ENCODE assay signal across 22 mouse cellular contexts in the genomic region with DNA sequence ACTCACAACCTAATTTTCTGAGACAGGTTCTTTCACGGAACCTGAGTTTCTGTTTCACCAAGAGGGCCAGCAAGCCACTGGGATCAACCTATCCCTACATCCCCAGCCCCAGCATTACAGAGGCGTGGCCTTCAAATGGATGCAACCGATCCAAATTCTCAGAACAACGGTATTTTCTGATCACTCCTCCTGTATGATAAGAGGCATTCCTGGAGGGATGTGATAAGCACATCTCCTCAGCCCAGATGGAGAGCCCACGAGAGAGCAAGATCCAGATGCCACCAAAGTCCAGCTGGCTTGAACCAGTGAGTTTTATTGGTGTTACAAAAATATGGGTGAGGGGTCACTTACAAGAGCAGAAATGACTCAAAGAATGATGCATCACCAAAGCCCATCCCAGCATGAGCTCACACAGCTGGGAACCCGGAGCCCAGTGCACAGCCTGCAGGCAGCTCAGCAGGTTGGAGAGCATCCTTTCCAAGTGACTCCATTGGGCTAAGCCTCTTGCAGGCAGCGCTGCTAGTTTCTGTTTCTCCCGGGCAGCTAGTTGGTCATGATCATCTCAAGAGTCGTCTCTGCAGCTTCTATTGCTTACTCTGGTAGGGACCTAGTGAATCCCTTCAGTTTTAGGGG. TPM values are rescaled to one million over a fixed set of nuclear protein-coding genes. Genes with fewer than 3 reads are reported as not detected.
A peak's percentile ranks its signal among the peaks of the same experiment; 100 is the strongest.
DNase-seq lines count a peak whose midpoint lies in the region; ATAC-seq lines count a peak whose summit lies in the region.
"Had no signal": no experiment of that assay in that cellular context is flagged by ENCODE, and none has a peak within 500 bp of the region (broad histone marks: within the 10 kb centered on the region; RNA-seq: fewer than 3 reads in every experiment).

No protein-coding gene starts in this region.

- no peaks in the 10 kb centered on the region for H3K27me3 ChIP-seq in heart, embryonic 10.5 days (ENCODE audit: insufficient read depth, poor library complexity, severe bottlenecking)
- no peaks in the 10 kb centered on the region for H3K27me3 ChIP-seq in heart, embryonic 12.5 days (replicated peaks)
- H3K27me3 ChIP-seq in liver, embryonic 16.5 days (ENCODE audit: control insufficient read depth, insufficient read depth, low read depth, low read length): no peaks in the 10 kb centered on the region
- H3K27me3 ChIP-seq in neural tube, embryonic 15.5 days (replicated peaks): no peaks in the 10 kb centered on the region
- H3K27me3 ChIP-seq in intestine, embryonic 15.5 days (replicated peaks): no peaks in the 10 kb centered on the region
- H3K27me3 ChIP-seq: embryonic facial prominence, embryonic 15.5 days; hindbrain, embryonic 15.5 days; lung, embryonic 15.5 days; neural tube, embryonic 12.5 days had no signal

- H3K9ac ChIP-seq in heart, embryonic 12.5 days: no peak overlapping the region
- no peak overlapping the region for H3K9ac ChIP-seq in liver, embryonic 16.5 days (ENCODE audit: low read depth, low read length)
- H3K9ac ChIP-seq in neural tube, embryonic 15.5 days (replicated peaks): no peak overlapping the region
- H3K9ac ChIP-seq in intestine, embryonic 15.5 days: no peak overlapping the region
- H3K9ac ChIP-seq: embryonic facial prominence, embryonic 15.5 days; forebrain, postnatal 0 days; heart, embryonic 13.5 days; hindbrain, embryonic 15.5 days; limb, embryonic 12.5 days; lung, embryonic 15.5 days; neural tube, embryonic 12.5 days had no signal

- intact Hi-C loops in left cerebral cortex, postnatal 36 days (cut with DNase I): no loop called here

- no peaks in the 10 kb centered on the region for H3K36me3 ChIP-seq in heart, embryonic 10.5 days
- no peaks in the 10 kb centered on the region for H3K36me3 ChIP-seq in heart, embryonic 12.5 days
- no peaks in the 10 kb centered on the region for H3K36me3 ChIP-seq in liver, embryonic 16.5 days (ENCODE audit: control insufficient read depth, insufficient read depth)
- H3K36me3 ChIP-seq in neural tube, embryonic 15.5 days: no peaks in the 10 kb centered on the region
- no peaks in the 10 kb centered on the region for H3K36me3 ChIP-seq in intestine, embryonic 15.5 days
- H3K36me3 ChIP-seq: embryonic facial prominence, embryonic 15.5 days; heart, embryonic 13.5 days; hindbrain, embryonic 15.5 days; limb, embryonic 12.5 days; lung, embryonic 15.5 days; neural tube, embryonic 12.5 days had no signal

- no peaks in the 10 kb centered on the region for H3K9me3 ChIP-seq in heart, embryonic 10.5 days
- H3K9me3 ChIP-seq in heart, embryonic 12.5 days (replicated peaks): no peaks in the 10 kb centered on the region
- no peaks in the 10 kb centered on the region for H3K9me3 ChIP-seq in liver, embryonic 16.5 days (replicated peaks; ENCODE audit: control insufficient read depth, low read length)
- no peaks in the 10 kb centered on the region for H3K9me3 ChIP-seq in neural tube, embryonic 15.5 days (replicated peaks)
- H3K9me3 ChIP-seq in intestine, embryonic 15.5 days: no peaks in the 10 kb centered on the region
- H3K9me3 ChIP-seq: embryonic facial prominence, embryonic 15.5 days; heart, embryonic 13.5 days; hindbrain, embryonic 15.5 days; limb, embryonic 12.5 days; lung, embryonic 15.5 days; neural tube, embryonic 12.5 days had no signal

- no peak overlapping the region for H3K4me3 ChIP-seq in heart, embryonic 10.5 days
- no peak overlapping the region for H3K4me3 ChIP-seq in heart, embryonic 12.5 days
- H3K4me3 ChIP-seq in liver, embryonic 16.5 days (ENCODE audit: low read depth, low read length): no peak overlapping the region
- no peak overlapping the region for H3K4me3 ChIP-seq in neural tube, embryonic 15.5 days (replicated peaks)
- no peak overlapping the region for H3K4me3 ChIP-seq in intestine, embryonic 15.5 days (replicated peaks)
- H3K4me3 ChIP-seq: embryonic facial prominence, embryonic 15.5 days; heart, embryonic 13.5 days; hindbrain, embryonic 15.5 days; limb, embryonic 12.5 days; lung, embryonic 15.5 days; neural tube, embryonic 12.5 days had no signal

- no peak overlapping the region for H3K27ac ChIP-seq in heart, embryonic 10.5 days
- H3K27ac ChIP-seq in heart, embryonic 12.5 days (ENCODE audit: poor library complexity, severe bottlenecking): no peak overlapping the region
- H3K27ac ChIP-seq in liver, embryonic 16.5 days (ENCODE audit: low read length): no peak overlapping the region
- H3K27ac ChIP-seq in neural tube, embryonic 15.5 days (replicated peaks): no peak overlapping the region
- H3K27ac ChIP-seq in intestine, embryonic 15.5 days: no peak overlapping the region
- H3K27ac ChIP-seq: embryonic facial prominence, embryonic 15.5 days; heart, embryonic 13.5 days; hindbrain, embryonic 15.5 days; limb, embryonic 12.5 days; lung, embryonic 15.5 days; neural tube, embryonic 12.5 days had no signal

- 62% methylated on average over 9 of the region's 9 CpGs for WGBS in heart, embryonic 10.5 days
- WGBS in heart, embryonic 12.5 days: 57% methylated on average over 9 of the region's 9 CpGs
- WGBS in liver, embryonic 16.5 days (ENCODE audit: insufficient replicate concordance): 30% methylated on average over 9 of the region's 9 CpGs
- whole genome bisulfite sequencing in neural tube, embryonic 15.5 days: 84% methylated on average over 9 of the region's 9 CpGs
- WGBS in intestine, embryonic 15.5 days: 73% methylated on average over 9 of the region's 9 CpGs

- ATAC-seq in heart, embryonic 12.5 days (ENCODE audit: insufficient number of reproducible peaks, low FRiP score): no peak
- ATAC-seq in liver, embryonic 16.5 days (ENCODE audit: low read depth): peak; percentile 80
- ATAC-seq in neural tube, embryonic 15.5 days (ENCODE audit: low FRiP score): no peak
- ATAC-seq in intestine, embryonic 15.5 days: no peak
- ATAC-seq: forebrain, postnatal 0 days had no signal

- no peaks in the 10 kb centered on the region for H3K4me1 ChIP-seq in heart, embryonic 10.5 days
- no peaks in the 10 kb centered on the region for H3K4me1 ChIP-seq in heart, embryonic 12.5 days (replicated peaks)
- peaks cover 14% of the 10 kb centered on the region for H3K4me1 ChIP-seq in liver, embryonic 16.5 days (ENCODE audit: control insufficient read depth, low read depth, low read length)
- no peaks in the 10 kb centered on the region for H3K4me1 ChIP-seq in neural tube, embryonic 15.5 days
- no peaks in the 10 kb centered on the region for H3K4me1 ChIP-seq in intestine, embryonic 15.5 days (replicated peaks)
- H3K4me1 ChIP-seq: embryonic facial prominence, embryonic 15.5 days; heart, embryonic 13.5 days; hindbrain, embryonic 15.5 days; limb, embryonic 12.5 days; lung, embryonic 15.5 days; neural tube, embryonic 12.5 days had no signal

- DNase-seq in heart, embryonic 10.5 days (ENCODE audit: low spot score): peak; percentile 67
- DNase-seq in c-Kit-positive CD71-positive TER-119-positive erythroid progenitor cells, embryonic 14.5 days (ENCODE audit: low spot score): peak; percentile 62
- no peak for DNase-seq in left cerebral cortex, postnatal 36 days (ENCODE audit: low spot score in 2 of 2)
- no peak for DNase-seq in T-cell, adult 2 months (ENCODE audit: low spot score)
- DNase-seq: adrenal gland, adult 8-10 months; cerebellum, adult 2 months; cerebellum, postnatal 36 days; forebrain, postnatal 0 days; kidney, adult 11 months; right cerebral cortex, adult 18-20 months; thymus, adult 18-20 months; thymus, postnatal 4 days had no signal

- H3K4me2 ChIP-seq in heart, embryonic 12.5 days: no peak overlapping the region
- peak overlapping the region; percentile 22; the same call in 1 of the 2 replicates for H3K4me2 ChIP-seq in liver, embryonic 16.5 days (ENCODE audit: low read depth, low read length)
- no peak overlapping the region for H3K4me2 ChIP-seq in neural tube, embryonic 15.5 days
- no peak overlapping the region for H3K4me2 ChIP-seq in intestine, embryonic 15.5 days (replicated peaks)
- H3K4me2 ChIP-seq: embryonic facial prominence, embryonic 15.5 days; heart, embryonic 13.5 days; hindbrain, embryonic 15.5 days; limb, embryonic 12.5 days; lung, embryonic 15.5 days; neural tube, embryonic 12.5 days had no signal

RNA-seq across cellular contexts. Expression of a gene that starts 11.8 kb away (rescaled TPM):
- 0.04 TPM in 1 of 2 replicates, not detected in the other for polyA plus RNA-seq in heart, embryonic 10.5 days (2016; fragmentation: Nextera tagmentation; extraction: Ambion mirVana)
- polyA plus RNA-seq in heart, embryonic 12.5 days (2016; fragmentation: Nextera tagmentation; extraction: Ambion mirVana): 0.20 TPM in 1 of 2 replicates, not detected in the other
- polyA plus RNA-seq in liver, embryonic 16.5 days (2015; fragmentation: Nextera tagmentation; extraction: Ambion mirVana): 1.4 and 1.6 TPM in 2 replicates
- 1 to 10 TPM; 4.8 to 7.0 TPM for total RNA-seq in left cerebral cortex, postnatal 36 days (2021)
- polyA plus RNA-seq in neural tube, embryonic 15.5 days (2015; fragmentation: Nextera tagmentation; extraction: Ambion mirVana): 2.4 and 2.6 TPM in 2 replicates
- 0.31 and 0.34 TPM in 2 replicates for polyA plus RNA-seq in intestine, embryonic 15.5 days (2015; fragmentation: Nextera tagmentation; extraction: Ambion mirVana)

RNA-seq across cellular contexts. Expression of a gene that starts 41.5 kb away (rescaled TPM):
- polyA plus RNA-seq in heart, embryonic 10.5 days (2016; fragmentation: Nextera tagmentation; extraction: Ambion mirVana): 31.6 and 38.8 TPM in 2 replicates
- polyA plus RNA-seq in heart, embryonic 12.5 days (2016; fragmentation: Nextera tagmentation; extraction: Ambion mirVana): 46.3 and 46.5 TPM in 2 replicates
- polyA plus RNA-seq in liver, embryonic 16.5 days (2015; fragmentation: Nextera tagmentation; extraction: Ambion mirVana): 29.5 and 32.0 TPM in 2 replicates
- total RNA-seq in left cerebral cortex, postnatal 36 days (2021): 100 to 1,000 TPM in 1 of 2 experiments, 10 to 100 TPM in 1; 67.8 to 105 TPM
- 61.5 and 61.6 TPM in 2 replicates for polyA plus RNA-seq in neural tube, embryonic 15.5 days (2015; fragmentation: Nextera tagmentation; extraction: Ambion mirVana)
- 64.5 and 67.5 TPM in 2 replicates for polyA plus RNA-seq in intestine, embryonic 15.5 days (2015; fragmentation: Nextera tagmentation; extraction: Ambion mirVana)

Comparison
In these comparisons a context has a peak if more than half of its experiments do, and no peak if none do; other contexts are left out.
1. DNase-seq: peak in heart, embryonic 10.5 days (single experiment) and c-Kit-positive CD71-positive TER-119-positive erythroid progenitor cells, embryonic 14.5 days (single experiment); none in left cerebral cortex, postnatal 36 days (0 of 2) and T-cell, adult 2 months (single experiment).